Mouse (Mus musculus) neural tube, embryonic 14.5 days (tissue): Measurements from ENCODE around the gene Tspan5. TPM values are rescaled to one million over a fixed set of nuclear protein-coding genes. Genes with fewer than 3 reads are reported as not detected.

Experiments used
- ATAC-seq: fragments of 200-750 bp; cut with Nextera tagmentation; 2 replicates; pipeline ENCODE4 v1.8.0; 2017; ENCODE audit warnings: low read depth, mild to moderate bottlenecking, moderate TSS enrichment, moderate library complexity
- H3K27ac ChIP-seq: fragments of 300-500 bp; sonication (generic); 2 replicates; pipeline ENCODE4 v1.5.1; 2014; ENCODE audit warnings: low read depth, mild to moderate bottlenecking, control low read depth, low read length, moderate library complexity, mixed read lengths
- H3K27me3 ChIP-seq: fragments of 300-500 bp; sonication (generic); 2 replicates; pipeline ENCODE4 v1.6.1; 2014; ENCODE audit warnings: low read length; ENCODE audit not compliant: control insufficient read depth, insufficient read depth
- H3K36me3 ChIP-seq: fragments of 300-500 bp; sonication (generic); 2 replicates; pipeline ENCODE4 v1.6.1; 2014; ENCODE audit warnings: low read length, mixed read lengths; ENCODE audit not compliant: control insufficient read depth, insufficient read depth
- H3K4me1 ChIP-seq: fragments of 300-500 bp; sonication (generic); 2 replicates; pipeline ENCODE4 v1.6.1; 2014; ENCODE audit warnings: low read length; ENCODE audit not compliant: control insufficient read depth, insufficient read depth
- H3K4me2 ChIP-seq: fragments of 300-500 bp; sonication (generic); 2 replicates; pipeline ENCODE4 v1.6.1; 2014; ENCODE audit warnings: mild to moderate bottlenecking, low read depth, low read length, control low read depth
- H3K4me3 ChIP-seq: fragments of 300-500 bp; sonication (generic); 2 replicates; pipeline ENCODE4 v1.5.1; 2014; ENCODE audit warnings: low read depth, low read length, control low read depth, mixed read lengths
- H3K9ac ChIP-seq: fragments of 300-500 bp; sonication (generic); replicated peaks from 2 replicates; pipeline ENCODE4 v1.6.1; 2014; ENCODE audit warnings: low read depth, mild to moderate bottlenecking, control low read depth, low read length, mixed read lengths
- H3K9me3 ChIP-seq: fragments of 300-500 bp; sonication (generic); 2 replicates; pipeline ENCODE4 v1.6.1; 2016; ENCODE audit warnings: low read length; ENCODE audit not compliant: control insufficient read depth
- WGBS: fragments of 180-500 bp; shearing (Covaris S2); extraction: QIAGEN DNeasy Blood & Tissue Kit; methylation state at CpG from one replicate; pipeline ENCODE4 v1.1.7; 2014; 5-methylcytosine and 5-hydroxymethylcytosine counted together
- polyA plus RNA-seq: library from polyadenylated mRNA; unstranded; fragments of >200 nt; fragmentation: Nextera tagmentation; extraction: Ambion mirVana; gene quantifications from 2 replicates; pipeline ENCODE4 v1.2.1, GENCODE M21; 2014

Tspan5 gene
- polyA plus RNA-seq, 1 experiment from 2014 or later, result 115 TPM

DNA sequence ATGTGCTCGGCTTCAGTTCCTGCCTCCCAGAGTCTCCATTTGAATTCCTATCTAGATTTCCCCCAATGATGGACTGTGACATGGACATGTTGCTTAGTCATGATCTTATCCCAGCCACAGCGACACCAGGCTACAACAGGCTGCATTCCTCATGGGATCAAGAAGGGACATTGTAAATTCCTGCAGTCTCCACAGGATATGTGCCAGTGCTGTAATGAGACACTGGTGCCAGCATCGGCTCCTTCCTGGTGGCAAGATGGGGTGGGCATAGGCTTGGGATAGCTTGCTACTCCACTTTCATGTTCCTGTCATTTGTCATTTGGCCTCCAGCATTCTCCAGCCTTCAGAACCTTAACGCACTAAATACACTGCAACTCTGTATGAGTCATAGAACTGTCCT lies 175.0 kb downstream of the Tspan5 start:
- Histone ChIP-seq H3K4me2 (no peak overlapping the region), H3K27me3 (no peaks in the 10 kb centered on the region), H3K4me1 (no peaks in the 10 kb centered on the region), H3K4me3 (no peak overlapping the region), H3K9me3 (no peaks in the 10 kb centered on the region), H3K36me3 (no peaks in the 10 kb centered on the region), H3K27ac (no peak overlapping the region), H3K9ac (no peak overlapping the region)
- no peak for ATAC-seq
- WGBS, result 82% methylated on average over 4 of the region's 4 CpGs

DNA sequence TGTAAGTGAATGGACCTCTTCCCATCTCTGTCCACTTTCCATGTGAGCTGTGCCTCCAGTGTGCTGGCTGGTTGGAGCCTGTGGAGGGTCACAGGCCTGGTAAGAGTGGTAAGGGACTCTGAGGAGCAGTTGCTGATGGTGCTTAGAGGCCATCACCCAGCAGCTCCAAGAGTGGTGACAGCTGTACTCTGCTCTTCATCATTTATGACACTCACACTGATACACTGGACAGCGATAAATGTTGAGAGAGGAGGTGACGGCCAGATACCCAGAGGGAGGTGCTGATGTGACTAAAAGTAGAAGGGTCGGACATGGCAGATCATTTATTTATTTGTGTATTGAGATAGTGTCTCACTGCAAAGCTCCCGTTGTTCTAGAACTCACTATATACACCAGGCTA lies 176.2 kb downstream of the Tspan5 start:
- Histone ChIP-seq H3K4me1 (no peaks in the 10 kb centered on the region), H3K4me2 (no peak overlapping the region), H3K4me3 (no peak overlapping the region), H3K27ac (no peak overlapping the region), H3K27me3 (no peaks in the 10 kb centered on the region), H3K9ac (no peak overlapping the region), H3K9me3 (no peaks in the 10 kb centered on the region), H3K36me3 (no peaks in the 10 kb centered on the region)
- no peak for ATAC-seq
- WGBS, result 95% methylated on average over 4 of the region's 4 CpGs

DNA sequence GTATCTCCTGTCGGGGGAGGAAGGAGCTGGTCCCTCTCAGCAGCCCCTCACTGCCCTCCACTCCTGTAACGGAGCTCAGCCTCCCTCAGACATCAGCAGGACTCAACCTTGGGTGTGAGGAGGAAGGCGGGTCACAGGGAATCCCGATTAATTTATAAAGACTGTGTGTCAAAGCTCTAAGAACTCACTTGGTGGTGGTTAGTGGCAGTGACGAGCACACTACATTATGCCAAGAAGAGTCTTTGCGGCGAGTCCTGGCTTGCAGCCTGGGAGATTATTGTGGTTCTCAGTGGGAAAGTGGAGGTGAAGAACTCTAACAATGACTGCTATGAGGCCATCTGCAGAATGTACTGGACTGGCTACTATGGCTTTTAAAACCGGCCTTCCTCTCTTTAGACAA lies 184.2 kb downstream of the Tspan5 start:
- Histone ChIP-seq H3K9ac (no peak overlapping the region), H3K27ac (no peak overlapping the region), H3K4me3 (no peak overlapping the region), H3K4me2 (no peak overlapping the region), H3K4me1 (no peaks in the 10 kb centered on the region), H3K36me3 (peaks cover 11% of the 10 kb centered on the region), H3K27me3 (no peaks in the 10 kb centered on the region), H3K9me3 (no peaks in the 10 kb centered on the region)
- ATAC-seq, result no peak
- 85% methylated on average over 8 of the region's 8 CpGs for WGBS

DNA sequence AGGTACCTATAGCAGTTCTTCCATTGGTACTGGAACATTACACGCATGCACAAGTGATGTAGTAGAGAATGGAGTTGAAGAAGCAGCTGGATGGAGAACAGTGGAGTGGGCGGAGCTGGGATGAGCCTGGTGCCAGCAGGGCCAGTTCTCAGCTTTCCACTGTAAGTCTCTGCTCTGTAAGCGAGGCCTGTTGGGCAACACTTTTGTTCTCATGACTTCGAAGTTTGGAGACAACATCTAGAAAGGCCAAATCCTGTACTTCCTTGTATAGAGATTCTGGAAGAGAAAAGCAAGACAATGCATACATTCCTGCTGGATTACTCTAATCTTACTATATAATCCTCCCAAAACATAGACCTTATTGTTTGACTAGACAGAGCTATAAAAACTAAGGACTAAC lies 185.4 kb downstream of the Tspan5 start:
- Histone ChIP-seq H3K4me3 (no peak overlapping the region), H3K4me1 (no peaks in the 10 kb centered on the region), H3K9me3 (no peaks in the 10 kb centered on the region), H3K27me3 (no peaks in the 10 kb centered on the region), H3K9ac (no peak overlapping the region), H3K27ac (no peak overlapping the region), H3K36me3 (peaks cover 11% of the 10 kb centered on the region), H3K4me2 (no peak overlapping the region)
- ATAC-seq, result no peak
- over 99% methylated on average over 4 of the region's 4 CpGs for WGBS

DNA sequence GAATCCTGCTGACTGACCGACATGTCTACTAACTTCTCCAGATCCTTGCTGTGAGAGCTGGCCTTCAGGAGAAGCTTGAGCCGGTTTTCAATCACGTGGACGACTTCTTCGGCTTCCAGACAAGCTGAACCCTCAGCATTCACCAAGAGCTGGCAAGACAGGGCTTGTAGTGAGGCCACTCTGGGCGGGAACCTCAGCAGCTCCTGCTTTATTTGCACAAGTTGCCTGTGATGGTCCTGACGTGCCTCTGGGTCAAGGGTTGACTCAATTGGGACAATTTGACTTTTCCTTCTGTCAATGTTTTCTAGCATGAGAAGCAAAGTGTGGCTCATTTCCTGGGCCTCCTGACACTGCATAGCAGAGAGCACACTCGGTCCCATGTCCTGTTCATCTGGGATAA lies 194.8 kb downstream of the Tspan5 start:
- Histone ChIP-seq H3K4me2 (no peak overlapping the region), H3K27me3 (no peaks in the 10 kb centered on the region), H3K4me3 (no peak overlapping the region), H3K9me3 (no peaks in the 10 kb centered on the region), H3K27ac (no peak overlapping the region), H3K9ac (no peak overlapping the region), H3K4me1 (no peaks in the 10 kb centered on the region), H3K36me3 (peaks cover 18% of the 10 kb centered on the region)
- no peak for ATAC-seq
- WGBS, result 92% methylated on average over 8 of the region's 8 CpGs

DNA sequence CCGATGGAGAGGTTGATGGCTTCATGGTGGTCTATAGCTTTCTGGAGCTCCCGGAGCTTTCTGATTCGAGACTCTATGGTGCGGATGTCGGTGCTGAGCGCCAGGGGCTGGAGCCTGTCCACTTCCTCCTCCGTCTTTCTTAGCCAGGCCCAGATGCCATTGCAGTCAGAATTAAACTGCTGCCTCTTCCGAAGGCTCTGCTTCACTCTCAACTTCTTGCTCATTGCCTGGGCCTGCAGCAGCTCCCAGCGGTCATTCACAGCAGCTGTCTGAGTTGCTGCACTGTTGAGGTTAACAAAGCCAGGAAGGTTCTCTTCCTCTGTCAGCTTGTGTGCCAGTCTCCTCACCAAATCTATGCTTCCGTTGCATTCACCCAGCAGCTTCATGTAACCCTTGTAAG lies 195.2 kb downstream of the Tspan5 start:
- ATAC-seq, result no peak
- H3K4me2 ChIP-seq, result no peak overlapping the region
- H3K4me3 ChIP-seq, result no peak overlapping the region
- no peak overlapping the region for H3K27ac ChIP-seq
- no peaks in the 10 kb centered on the region for H3K4me1 ChIP-seq
- H3K9me3 ChIP-seq, result no peaks in the 10 kb centered on the region
- WGBS, result 98% methylated on average over 10 of the region's 10 CpGs
- H3K27me3 ChIP-seq, result no peaks in the 10 kb centered on the region
- H3K36me3 ChIP-seq, result peaks cover 18% of the 10 kb centered on the region
- H3K9ac ChIP-seq, result no peak overlapping the region

DNA sequence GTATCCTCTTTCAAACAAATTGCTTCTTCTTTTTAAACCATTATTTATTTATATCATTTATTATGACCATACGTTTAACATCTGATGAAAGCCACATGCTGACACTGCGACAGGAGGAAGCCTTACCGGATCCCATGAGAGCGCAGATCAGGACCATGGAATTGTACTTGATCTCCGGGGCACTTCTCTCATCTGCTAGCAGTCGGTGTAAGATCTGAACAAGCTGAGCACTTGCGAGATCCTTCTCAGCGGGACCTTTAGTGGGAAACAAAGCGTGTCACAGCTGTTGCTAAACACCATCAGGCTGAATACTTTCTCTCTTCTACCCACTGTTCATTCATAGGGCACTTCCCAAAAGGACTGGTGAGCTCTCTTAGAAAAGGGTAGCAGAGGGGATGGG lies 199.6 kb downstream of the Tspan5 start:
- Histone ChIP-seq H3K36me3 (peaks cover 18% of the 10 kb centered on the region), H3K9ac (no peak overlapping the region), H3K27ac (no peak overlapping the region), H3K4me1 (no peaks in the 10 kb centered on the region), H3K9me3 (no peaks in the 10 kb centered on the region), H3K4me3 (no peak overlapping the region), H3K27me3 (no peaks in the 10 kb centered on the region), H3K4me2 (no peak overlapping the region)
- 42% methylated on average over 9 of the region's 9 CpGs for WGBS
- no peak for ATAC-seq

DNA sequence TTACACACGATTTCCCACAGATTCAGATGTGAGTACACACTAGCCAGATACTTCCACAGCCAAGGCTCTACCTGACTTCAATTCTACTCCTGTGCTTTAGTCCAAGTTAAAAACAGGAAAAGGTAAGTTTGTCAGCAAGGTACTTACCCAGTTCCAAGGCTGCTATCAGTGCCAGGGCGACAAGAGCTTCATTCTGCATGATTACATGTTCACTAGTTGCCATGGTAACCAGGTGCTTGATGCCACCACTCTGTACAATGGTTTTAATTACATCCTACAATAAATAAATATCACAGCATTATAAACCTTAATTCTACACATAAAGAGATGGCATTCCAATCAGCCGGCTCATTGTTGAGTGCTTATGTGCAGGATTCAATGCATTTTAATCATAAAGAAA lies 203.5 kb downstream of the Tspan5 start:
- H3K27ac ChIP-seq, result no peak overlapping the region
- no peaks in the 10 kb centered on the region for H3K9me3 ChIP-seq
- WGBS, result 85% methylated on average over 3 of the region's 3 CpGs
- ATAC-seq, result no peak
- no peaks in the 10 kb centered on the region for H3K36me3 ChIP-seq
- H3K4me3 ChIP-seq, result no peak overlapping the region
- no peaks in the 10 kb centered on the region for H3K4me1 ChIP-seq
- H3K27me3 ChIP-seq, result no peaks in the 10 kb centered on the region
- no peak overlapping the region for H3K4me2 ChIP-seq
- H3K9ac ChIP-seq, result no peak overlapping the region

DNA sequence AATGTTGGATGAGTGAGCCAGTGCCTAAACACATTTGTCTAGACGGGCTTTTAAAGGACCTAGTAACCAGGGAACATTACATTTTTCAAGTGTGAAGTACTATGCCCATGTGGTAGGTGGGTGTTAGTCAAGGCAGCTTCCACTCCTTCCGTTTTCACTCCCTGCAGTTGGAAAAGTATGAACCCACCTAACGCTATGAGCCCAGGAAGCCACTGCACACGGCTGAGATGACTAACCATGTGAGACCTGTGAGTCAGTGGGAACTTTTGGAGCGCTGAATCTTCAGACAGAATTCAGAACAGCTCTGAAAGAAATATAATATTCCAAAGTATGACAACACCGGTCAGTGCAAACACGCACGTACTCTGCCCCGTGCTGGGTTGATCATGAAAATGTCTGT lies 207.1 kb downstream of the Tspan5 start:
- H3K27me3 ChIP-seq, result no peaks in the 10 kb centered on the region
- H3K27ac ChIP-seq, result no peak overlapping the region
- H3K4me2 ChIP-seq, result no peak overlapping the region
- no peaks in the 10 kb centered on the region for H3K4me1 ChIP-seq
- H3K9me3 ChIP-seq, result no peaks in the 10 kb centered on the region
- H3K4me3 ChIP-seq, result no peak overlapping the region
- WGBS, result 95% methylated on average over 9 of the region's 9 CpGs
- ATAC-seq, result no peak
- H3K9ac ChIP-seq, result no peak overlapping the region
- peaks cover 2% of the 10 kb centered on the region; the same call in 1 of the 2 replicates for H3K36me3 ChIP-seq

DNA sequence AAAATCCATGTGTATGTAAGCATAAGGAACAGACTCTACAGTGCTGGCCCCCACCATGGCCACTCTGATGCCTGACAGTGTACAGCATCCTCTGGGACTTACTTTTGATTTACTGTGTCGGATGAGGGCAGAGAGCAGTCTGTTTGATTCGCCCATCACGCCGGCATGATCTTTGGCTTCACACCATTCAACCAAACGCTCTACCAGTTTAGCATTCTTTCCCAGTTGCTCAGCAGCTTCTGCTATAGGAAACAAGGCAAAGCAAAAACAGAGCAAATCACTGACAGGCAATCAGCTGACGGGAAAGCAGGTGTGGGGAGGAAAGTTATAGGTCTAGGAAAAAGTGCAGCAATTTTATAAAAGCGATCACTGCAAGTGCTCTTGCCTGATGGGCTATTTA lies 213.2 kb downstream of the Tspan5 start:
- WGBS, result 86% methylated on average over 7 of the region's 7 CpGs
- no peak for ATAC-seq
- no peaks in the 10 kb centered on the region for H3K27me3 ChIP-seq
- no peak overlapping the region for H3K27ac ChIP-seq
- H3K4me2 ChIP-seq, result no peak overlapping the region
- H3K9me3 ChIP-seq, result no peaks in the 10 kb centered on the region
- no peak overlapping the region for H3K9ac ChIP-seq
- no peaks in the 10 kb centered on the region for H3K4me1 ChIP-seq
- H3K4me3 ChIP-seq, result no peak overlapping the region
- peaks cover 12% of the 10 kb centered on the region; the same call in 1 of the 2 replicates for H3K36me3 ChIP-seq
